Mouse (Mus musculus): ENCODE measurements around the gene Mta1.

Mta1 gene

GRCm38 (mm10) chr12:113135401-113135800, 37.3 kb downstream of the Mta1 start:
- DNase-seq, result no peak

GRCm38 (mm10) chr12:113136492-113137020, 38.5 kb downstream of the Mta1 start:
- no peak for DNase-seq

- no peak for DNase-seq
Measured at GRCm38 (mm10) chr12:113137260-113138213, 39.5 kb downstream of the Mta1 start.

GRCm38 (mm10) chr12:113138291-113138690, 40.2 kb downstream of the Mta1 start:
- no peak for DNase-seq

GRCm38 (mm10) chr12:113138901-113139864, 41.1 kb downstream of the Mta1 start:
- DNase-seq, result no peak

GRCm38 (mm10) chr12:113139908-113140615, 42.0 kb downstream of the Mta1 start, which contains the start of gene Crip2:
TSS of gene Crip2 (plus strand) at chr12:113140236.
- DNase-seq, result peak; percentile 60

- DNase-seq, result no peak
Measured at GRCm38 (mm10) chr12:113140616-113141411, 42.7 kb downstream of the Mta1 start.

- DNase-seq, result no peak
Measured at GRCm38 (mm10) chr12:113141531-113141973, 43.5 kb downstream of the Mta1 start.

GRCm38 (mm10) chr12:113142021-113142975, 44.2 kb downstream of the Mta1 start:
- no peak for DNase-seq

GRCm38 (mm10) chr12:113143164-113143563, 45.1 kb downstream of the Mta1 start:
- no peak for DNase-seq

GRCm38 (mm10) chr12:113144001-113144756, 46.1 kb downstream of the Mta1 start:
- DNase-seq, result peak; percentile 50

GRCm38 (mm10) chr12:113144886-113145285, 46.8 kb downstream of the Mta1 start:
- no peak for DNase-seq

- DNase-seq, result no peak
Measured at GRCm38 (mm10) chr12:113145591-113145990, 47.5 kb downstream of the Mta1 start.

- peak; percentile 86 for DNase-seq
Measured at GRCm38 (mm10) chr12:113146112-113147057, 48.3 kb downstream of the Mta1 start, which contains the start of gene Crip1. TSS of gene Crip1 (plus strand) at chr12:113146316.

GRCm38 (mm10) chr12:113147481-113147880, 49.4 kb downstream of the Mta1 start:
- DNase-seq, result peak; percentile 82

- peak; percentile 57 for DNase-seq
Measured at GRCm38 (mm10) chr12:113148381-113149035, 50.4 kb downstream of the Mta1 start.

GRCm38 (mm10) chr12:113149341-113149740, 51.3 kb downstream of the Mta1 start:
- peak; percentile 16 for DNase-seq
